Mouse (Mus musculus) CH12.LX (cell line): Measurements from ENCODE around the gene Cradd. TPM values are rescaled to one million over a fixed set of nuclear protein-coding genes. Genes with fewer than 3 reads are reported as not detected.

ENCODE experiments used
- DNase-seq: peaks from one replicate; pipeline ENCODE4 v3.0.0-alpha.2; 2013; ENCODE audit errors: extremely low read depth
- H3K27ac ChIP-seq: 2 replicates; pipeline ENCODE4 v1.5.1; 2012; ENCODE audit warnings: low read depth, mild to moderate bottlenecking, control low read depth, moderate library complexity; ENCODE audit not compliant: insufficient read depth
- H3K27me3 ChIP-seq: replicated peaks from 2 replicates; pipeline ENCODE3; 2012; ENCODE audit warnings: inconsistent platforms
- H3K36me3 ChIP-seq, 2 experiments: replicated peaks in 1 of 2; 2 replicates each; pipeline versions ENCODE3 to v1.6.1; 2012; ENCODE audit warnings: inconsistent platforms in 1 of 2, low read length in 1 of 2, mild to moderate bottlenecking in 1 of 2, mixed read lengths in 1 of 2, moderate library complexity in 1 of 2; ENCODE audit not compliant: control insufficient read depth in 1 of 2, insufficient read depth in 1 of 2
- H3K4me1 ChIP-seq, 2 experiments: 2 replicates each; pipeline ENCODE4 v1.6.1; 2012; ENCODE audit warnings: inconsistent platforms in 1 of 2, moderate library complexity in 1 of 2; ENCODE audit not compliant: insufficient read depth in 2 of 2, control insufficient read depth in 1 of 2
- H3K4me2 ChIP-seq: 2 replicates; pipeline ENCODE4 v1.6.1; 2012; ENCODE audit warnings: low read depth, mild to moderate bottlenecking, control low read depth; ENCODE audit not compliant: poor library complexity, insufficient read depth, severe bottlenecking
- H3K4me3 ChIP-seq, 3 experiments: fragments of 150-350 bp in 1 of 3; sonication (generic) in 1 of 3; replicated peaks in 1 of 3; 2 replicates each; pipeline versions ENCODE3 to v1.5.1; 2011 to 2012; ENCODE audit warnings: low read depth in 2 of 3, low read length in 2 of 3, mild to moderate bottlenecking in 2 of 3, moderate library complexity in 2 of 3, control low read depth in 1 of 3, improper control_type of control experiment in 1 of 3, inconsistent platforms in 1 of 3, mixed read lengths in 1 of 3; ENCODE audit not compliant: poor library complexity in 1 of 3
- H3K79me2 ChIP-seq: replicated peaks from 2 replicates; pipeline ENCODE4 v1.6.1; 2012; ENCODE audit warnings: mild to moderate bottlenecking, moderate library complexity; ENCODE audit not compliant: control insufficient read depth, poor library complexity, insufficient read depth, severe bottlenecking; ENCODE audit errors: extremely low read depth
- H3K9ac ChIP-seq: 2 replicates; pipeline ENCODE4 v1.6.1; 2012; ENCODE audit warnings: low read depth, mild to moderate bottlenecking, control low read depth, moderate library complexity; ENCODE audit not compliant: insufficient read depth
- H3K9me3 ChIP-seq: replicated peaks from 2 replicates; pipeline ENCODE3; 2012; ENCODE audit warnings: low read length, inconsistent platforms, mixed read lengths
- CHD1 ChIP-seq: IDR thresholded peaks from 2 replicates; pipeline ENCODE4 v1.6.1; 2012; ENCODE audit warnings: low read depth, low read length, improper control_type of control experiment, inconsistent platforms
- CHD2 ChIP-seq: IDR thresholded peaks from 2 replicates; pipeline ENCODE4 v1.6.1; 2011; ENCODE audit warnings: low read length, improper control_type of control experiment
- CTCF ChIP-seq, 2 experiments: IDR thresholded peaks in 1 of 2; conservative IDR thresholded peaks in 1 of 2; 2 replicates each; pipeline ENCODE4 v1.5.1; 2011 to 2012; ENCODE audit warnings: low read depth in 2 of 2, low read length in 2 of 2, improper control_type of control experiment in 1 of 2, inconsistent platforms in 1 of 2, mild to moderate bottlenecking in 1 of 2, moderate library complexity in 1 of 2
- E2F4 ChIP-seq: IDR thresholded peaks from 2 replicates; pipeline ENCODE4 v1.6.1; 2011; ENCODE audit warnings: low read depth, low read length, improper control_type of control experiment; ENCODE audit not compliant: insufficient replicate concordance
- EP300 ChIP-seq: IDR thresholded peaks from 2 replicates; pipeline ENCODE4 v1.6.1; 2011; ENCODE audit warnings: low read length, improper control_type of control experiment
- ETS1 ChIP-seq: conservative IDR thresholded peaks from 2 replicates; pipeline ENCODE4 v1.6.1; 2012; ENCODE audit warnings: low read depth, mild to moderate bottlenecking, inconsistent platforms, low read length, improper control_type of control experiment, moderate library complexity
- GABPA ChIP-seq: IDR thresholded peaks from 2 replicates; pipeline ENCODE4 v1.6.1; 2012; ENCODE audit warnings: low read depth, low read length, improper control_type of control experiment, inconsistent platforms; ENCODE audit not compliant: insufficient replicate concordance
- IRF4 ChIP-seq: IDR thresholded peaks from 2 replicates; pipeline ENCODE4 v1.6.1; 2014; ENCODE audit warnings: low read depth, mild to moderate bottlenecking, inconsistent platforms, low read length, improper control_type of control experiment
- JUN ChIP-seq: IDR thresholded peaks from 2 replicates; pipeline ENCODE4 v1.6.1; 2011; ENCODE audit warnings: low read depth, mild to moderate bottlenecking, low read length, improper control_type of control experiment, moderate library complexity; ENCODE audit not compliant: insufficient read depth
- JUND ChIP-seq: conservative IDR thresholded peaks from 2 replicates; pipeline ENCODE4 v1.6.1; 2011; ENCODE audit warnings: low read depth, low read length, improper control_type of control experiment
- MAFK ChIP-seq: IDR thresholded peaks from 2 replicates; pipeline ENCODE4 v1.6.1; 2011; ENCODE audit warnings: low read length, improper control_type of control experiment; ENCODE audit not compliant: insufficient replicate concordance
- MAX ChIP-seq: IDR thresholded peaks from 2 replicates; pipeline ENCODE4 v1.6.1; 2011; ENCODE audit warnings: low read length, improper control_type of control experiment
- MYC ChIP-seq: IDR thresholded peaks from 2 replicates; pipeline ENCODE4 v1.6.1; 2011; ENCODE audit warnings: low read depth, mild to moderate bottlenecking, improper control_type of control experiment, low read length
- NRF1 ChIP-seq: IDR thresholded peaks from 2 replicates; pipeline ENCODE4 v1.6.1; 2014; ENCODE audit warnings: low read depth, mild to moderate bottlenecking, inconsistent platforms, low read length, improper control_type of control experiment, moderate library complexity
- PAX5 ChIP-seq: IDR thresholded peaks from 2 replicates; pipeline ENCODE4 v1.6.1; 2012; ENCODE audit warnings: low read length, inconsistent platforms, mixed read lengths
- POLR2AphosphoS2 ChIP-seq: IDR thresholded peaks from 2 replicates; pipeline ENCODE4 v1.6.1; 2011; ENCODE audit warnings: low read depth, low read length, improper control_type of control experiment
- RAD21 ChIP-seq: IDR thresholded peaks from 2 replicates; pipeline ENCODE4 v1.6.1; 2011; ENCODE audit warnings: low read depth, mild to moderate bottlenecking, low read length, improper control_type of control experiment, moderate library complexity
- RCOR1 ChIP-seq: conservative IDR thresholded peaks from 2 replicates; pipeline ENCODE4 v1.6.1; 2012; ENCODE audit warnings: low read depth, mild to moderate bottlenecking, inconsistent platforms, low read length, improper control_type of control experiment
- SIN3A ChIP-seq: IDR thresholded peaks from 2 replicates; pipeline ENCODE4 v1.6.1; 2012; ENCODE audit warnings: low read length, improper control_type of control experiment, inconsistent platforms
- SMC3 ChIP-seq: IDR thresholded peaks from 2 replicates; pipeline ENCODE4 v1.6.1; 2011; ENCODE audit warnings: low read depth, low read length, improper control_type of control experiment
- TCF12 ChIP-seq: IDR thresholded peaks from 2 replicates; pipeline ENCODE4 v1.6.1; 2014; ENCODE audit warnings: low read depth, mild to moderate bottlenecking, inconsistent platforms, low read length, improper control_type of control experiment
- UBTF ChIP-seq: IDR thresholded peaks from 2 replicates; pipeline ENCODE4 v1.6.1; 2012; ENCODE audit warnings: low read depth, mild to moderate bottlenecking, inconsistent platforms, low read length, improper control_type of control experiment, moderate library complexity
- USF2 ChIP-seq: conservative IDR thresholded peaks from 2 replicates; pipeline ENCODE4 v1.6.1; 2011; ENCODE audit warnings: low read depth, low read length, improper control_type of control experiment
- ZC3H11A ChIP-seq: IDR thresholded peaks from 2 replicates; pipeline ENCODE4 v1.6.1; 2012; ENCODE audit warnings: low read depth, mild to moderate bottlenecking, inconsistent platforms, low read length, improper control_type of control experiment
- ZKSCAN1 ChIP-seq: IDR thresholded peaks from 2 replicates; pipeline ENCODE4 v1.6.1; 2012; ENCODE audit warnings: low read depth, inconsistent platforms, low read length, improper control_type of control experiment, borderline replicate concordance
- ZNF384 ChIP-seq: IDR thresholded peaks from 2 replicates; pipeline ENCODE4 v1.6.1; 2012; ENCODE audit warnings: low read depth, low read length, improper control_type of control experiment, inconsistent platforms
- dilution Hi-C: fragments of 300-500 bp; cut with MboI; formaldehyde crosslinking; loops from 2 replicates; pipeline ENCODE4 v1.14.3; 2020; ENCODE audit warnings: low sequenced_read_pairs; ENCODE audit not compliant: extremely low pct_unique_long_range_greater_than_20kb, extremely low pct_ligation_motif_present
- in situ Hi-C: fragments of 300-500 bp; cut with MboI; formaldehyde crosslinking; loops from 3 replicates; pipeline ENCODE4 v1.14.3; 2019; ENCODE audit warnings: low sequenced_read_pairs, low pct_ligation_motif_present, low pct_unique_long_range_greater_than_20kb, mixed read lengths
- polyA plus RNA-seq: library from polyadenylated mRNA; unstranded; fragments of >175 nt; gene quantifications from 2 replicates; pipeline ENCODE4 v1.2.1, GENCODE M21; 2012; ENCODE audit warnings: low read depth; ENCODE audit not compliant: insufficient read length
- total RNA-seq, 2 experiments: library from RNA; depleted of rRNA; stranded (reverse); fragments of 300-350 nt in 1 of 2; fragments of >200 nt in 1 of 2; gene quantifications; 2 replicates each; pipeline ENCODE4 v1.2.3; 2012 to 2014

The Cradd gene
- total and polyA plus RNA-seq, 3 experiments = 5.6 to 8.8 (median 5.6) TPM

DNA sequence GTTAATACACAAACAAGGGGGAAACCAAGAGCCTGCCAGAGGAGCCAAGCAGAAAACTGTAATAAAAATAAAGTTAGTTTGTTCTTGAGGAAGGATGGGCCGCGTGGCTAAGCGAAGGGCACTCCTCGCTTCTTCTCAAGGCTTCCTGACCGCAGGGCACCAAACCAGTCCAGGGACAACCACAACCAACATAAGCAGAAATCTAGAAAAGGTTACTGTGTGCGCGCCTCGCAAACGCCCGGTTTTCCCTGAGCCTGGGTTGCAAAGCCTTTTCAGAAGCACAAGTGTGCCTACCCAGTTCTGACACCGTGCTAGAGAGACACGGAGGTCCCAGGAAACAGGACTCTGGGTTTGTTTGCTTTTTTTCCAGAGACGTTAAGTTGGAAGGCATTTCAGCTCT lies 4.9 kb downstream of the Cradd start:
- no peak overlapping the region for H3K4me2 ChIP-seq
- H3K36me3 ChIP-seq = peaks cover 0 to 12% of the 10 kb centered on the region in 2 experiments
- H3K4me1 ChIP-seq = peaks cover 6 to 44% of the 10 kb centered on the region in 2 experiments; a peak in 3 of 4 replicates
- DNase-seq = no peak
- no peaks in the 10 kb centered on the region for H3K9me3 ChIP-seq
- in situ Hi-C loops (loop anchor here (10.0 kb wide), 1 partner anchor 224 kb away; no protein-coding TSS in a partner anchor), dilution Hi-C loops (no loop called here)
- TF ChIP-seq NRF1 = no peak
- TF ChIP-seq CHD2 = no peak
- no peak for TF ChIP-seq UBTF
- H3K27ac ChIP-seq = no peak overlapping the region
- no peak overlapping the region for H3K4me3 ChIP-seq
- H3K27me3 ChIP-seq = no peaks in the 10 kb centered on the region
- 0 out of 2 replicates have a peak, but pooled peaks cover 3% of the 10 kb centered on the region for H3K79me2 ChIP-seq
- no peak overlapping the region for H3K9ac ChIP-seq

DNA sequence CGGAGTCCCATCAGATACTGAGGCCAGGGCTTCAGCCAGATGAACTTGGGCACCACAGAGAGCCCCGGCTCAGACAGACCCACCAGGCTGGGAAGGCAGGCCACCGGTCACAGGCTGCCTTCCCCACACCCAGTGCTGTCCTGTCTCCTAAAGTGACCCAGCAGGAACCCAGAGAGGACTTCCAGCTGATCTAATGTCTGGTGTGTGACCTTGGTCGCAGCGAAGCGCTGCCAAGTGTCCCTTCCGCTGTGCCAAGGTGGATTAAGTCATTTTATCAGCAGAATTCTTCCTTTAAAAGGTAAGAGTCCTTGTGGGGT lies 5.6 kb downstream of the Cradd start:
- dilution Hi-C loops = no loop called here
- in situ Hi-C loops = loop anchor here (10.0 kb wide), 1 partner anchor 224 kb away; no protein-coding TSS in a partner anchor

DNA sequence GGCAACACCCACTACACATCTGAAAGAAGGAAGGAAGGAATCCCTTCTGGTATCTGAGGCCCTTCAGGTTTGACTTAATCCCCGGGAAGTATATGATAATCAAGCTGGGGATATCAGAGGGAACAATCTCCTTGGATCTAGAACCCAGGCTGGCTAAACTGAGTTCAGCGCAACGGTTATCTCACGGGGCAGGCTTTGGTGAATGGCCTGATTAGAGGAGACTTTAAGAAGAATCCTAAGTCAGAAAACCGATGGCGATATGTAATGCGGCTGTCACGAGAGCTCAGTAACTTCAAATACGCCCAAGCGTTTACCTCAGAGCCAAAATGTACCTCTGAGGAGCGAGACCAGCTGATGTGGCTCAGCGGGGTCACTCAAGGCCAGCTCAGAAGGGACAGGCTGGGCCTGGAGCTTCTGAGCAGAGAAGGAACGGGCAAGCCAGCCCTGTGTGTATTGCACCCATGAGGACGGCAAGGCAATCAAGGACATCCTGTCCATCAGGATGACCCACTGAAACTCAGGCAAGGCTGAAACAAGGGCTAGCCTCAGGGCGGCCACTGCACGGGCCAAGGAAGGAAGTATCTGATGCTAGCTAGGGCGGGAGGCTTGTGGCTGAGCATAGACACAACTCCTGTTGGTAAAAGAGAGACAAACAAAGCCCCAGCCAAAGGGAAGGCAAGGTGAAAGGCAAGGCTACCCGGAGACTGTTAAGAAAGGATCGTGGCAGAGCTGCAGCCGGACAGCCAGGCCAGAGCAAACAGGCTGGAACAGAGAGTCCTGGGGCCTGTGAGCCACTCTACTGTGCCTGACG lies 6.1 kb downstream of the Cradd start:
- Histone ChIP-seq H3K9me3 (no peaks in the 10 kb centered on the region), H3K4me1 (peaks cover 10 to 54% of the 10 kb centered on the region in 2 experiments; a peak in 3 of 4 replicates), H3K36me3 (peaks cover 0 to 12% of the 10 kb centered on the region in 2 experiments), H3K9ac (no peak overlapping the region), H3K4me2 (no peak overlapping the region), H3K27me3 (no peaks in the 10 kb centered on the region), H3K27ac (no peak overlapping the region), H3K79me2 (0 out of 2 replicates have a peak, but pooled peaks cover 3% of the 10 kb centered on the region), H3K4me3 (no peak overlapping the region)
- DNase-seq = no peak
- dilution Hi-C loops (no loop called here), in situ Hi-C loops (loop anchor here (10.0 kb wide), 1 partner anchor 223 kb away; no protein-coding TSS in a partner anchor)
- no peak for TF ChIP-seq CHD1
- no peak for TF ChIP-seq E2F4
- no peak for TF ChIP-seq PAX5
- no peak for TF ChIP-seq EP300
- TF ChIP-seq POLR2AphosphoS2 = no peak
- no peak for TF ChIP-seq ETS1
- no peak for TF ChIP-seq SMC3
- TF ChIP-seq MYC = no peak
- no peak for TF ChIP-seq JUN
- TF ChIP-seq ZKSCAN1 = no peak

More for the DNA sequence above, 5.6 kb downstream of the Cradd start:
- Histone ChIP-seq H3K4me2 (no peak overlapping the region), H3K27ac (no peak overlapping the region), H3K9ac (no peak overlapping the region), H3K79me2 (0 out of 2 replicates have a peak, but pooled peaks cover 3% of the 10 kb centered on the region), H3K4me3 (no peak overlapping the region), H3K9me3 (no peaks in the 10 kb centered on the region), H3K4me1 (peaks cover 10 to 50% of the 10 kb centered on the region in 2 experiments; a peak in 3 of 4 replicates), H3K36me3 (peaks cover 0 to 12% of the 10 kb centered on the region in 2 experiments), H3K27me3 (no peaks in the 10 kb centered on the region)
- DNase-seq = no peak
- TF ChIP-seq RCOR1 = no peak
- no peak for TF ChIP-seq MAX
- TF ChIP-seq ETS1 = no peak
- no peak for TF ChIP-seq JUND
- no peak for TF ChIP-seq ZC3H11A
- TF ChIP-seq E2F4 = no peak
- TF ChIP-seq USF2 = no peak
- TF ChIP-seq TCF12 = no peak
- no peak for TF ChIP-seq SIN3A
- no peak for TF ChIP-seq RAD21
- no peak for TF ChIP-seq IRF4
- TF ChIP-seq UBTF = no peak
- no peak for TF ChIP-seq CHD1
- no peak for TF ChIP-seq MAFK
- no peak for TF ChIP-seq ZNF384
- TF ChIP-seq SMC3 = no peak
- TF ChIP-seq ZKSCAN1 = no peak
- TF ChIP-seq GABPA = no peak
- TF ChIP-seq CTCF (conservative IDR thresholded peaks at IDR 0.05 in 1 of 2, IDR thresholded peaks at IDR 0.05 in 1 of 2; ENCODE audit: low read depth in 2 of 2, low read length in 2 of 2) = no peak
- no peak for TF ChIP-seq CHD2
